Mouse (Mus musculus) heart, embryonic 15.5 days (tissue): Measurements from ENCODE around the gene Plaur. TPM values are rescaled to one million over a fixed set of nuclear protein-coding genes. Genes with fewer than 3 reads are reported as not detected.
A peak's percentile ranks its signal among the peaks of the same experiment; 100 is the strongest.
"Not testable (repeated sequence)": the region's sequence is repeated elsewhere in the genome, so short reads cannot be mapped to it uniquely, and the experiment has no call there.

Source experiments
- ATAC-seq: fragments of 200-750 bp; cut with Nextera tagmentation; replicated peaks from 2 replicates; pipeline ENCODE4 v1.8.0; 2017; ENCODE audit warnings: low read depth, moderate TSS enrichment; ENCODE audit not compliant: insufficient number of reproducible peaks, insufficient read depth, low FRiP score
- H3K27ac ChIP-seq: fragments of 300-500 bp; sonication (generic); 2 replicates; pipeline ENCODE4 v1.5.1; 2015; ENCODE audit warnings: mild to moderate bottlenecking, inconsistent platforms
- H3K27me3 ChIP-seq: fragments of 300-500 bp; sonication (generic); 2 replicates; pipeline ENCODE4 v1.6.1; 2015; ENCODE audit warnings: inconsistent platforms
- H3K36me3 ChIP-seq: fragments of 300-500 bp; sonication (generic); 2 replicates; pipeline ENCODE4 v1.6.1; 2015; ENCODE audit warnings: mild to moderate bottlenecking, inconsistent platforms
- H3K4me1 ChIP-seq: fragments of 300-500 bp; sonication (generic); replicated peaks from 2 replicates; pipeline ENCODE4 v1.6.1; 2015; ENCODE audit warnings: inconsistent platforms
- H3K4me2 ChIP-seq: fragments of 300-500 bp; sonication (generic); 2 replicates; pipeline ENCODE4 v1.6.1; 2015; ENCODE audit warnings: inconsistent platforms, mild to moderate bottlenecking, moderate library complexity
- H3K4me3 ChIP-seq: fragments of 300-500 bp; sonication (generic); 2 replicates; pipeline ENCODE4 v1.5.1; 2015; ENCODE audit warnings: mild to moderate bottlenecking, inconsistent platforms
- H3K9ac ChIP-seq: fragments of 300-500 bp; sonication (generic); 2 replicates; pipeline ENCODE4 v1.6.1; 2015; ENCODE audit warnings: mild to moderate bottlenecking, inconsistent platforms
- H3K9me3 ChIP-seq: fragments of 300-500 bp; sonication (generic); replicated peaks from 2 replicates; pipeline ENCODE4 v1.6.1; 2016; ENCODE audit warnings: inconsistent platforms
- WGBS: fragments of 180-500 bp; shearing (Covaris S2); methylation state at CpG from one replicate; pipeline ENCODE4 v1.1.7; 2015; ENCODE audit warnings: mixed read lengths; 5-methylcytosine and 5-hydroxymethylcytosine counted together
- polyA plus RNA-seq: library from polyadenylated mRNA; unstranded; fragments of >200 nt; fragmentation: Nextera tagmentation; extraction: Ambion mirVana; gene quantifications from 2 replicates; pipeline ENCODE4 v1.2.1, GENCODE M21; 2015

Gene Plaur
- polyA plus RNA-seq, 1 experiment from 2014 or later, result 8.2 TPM

DNA sequence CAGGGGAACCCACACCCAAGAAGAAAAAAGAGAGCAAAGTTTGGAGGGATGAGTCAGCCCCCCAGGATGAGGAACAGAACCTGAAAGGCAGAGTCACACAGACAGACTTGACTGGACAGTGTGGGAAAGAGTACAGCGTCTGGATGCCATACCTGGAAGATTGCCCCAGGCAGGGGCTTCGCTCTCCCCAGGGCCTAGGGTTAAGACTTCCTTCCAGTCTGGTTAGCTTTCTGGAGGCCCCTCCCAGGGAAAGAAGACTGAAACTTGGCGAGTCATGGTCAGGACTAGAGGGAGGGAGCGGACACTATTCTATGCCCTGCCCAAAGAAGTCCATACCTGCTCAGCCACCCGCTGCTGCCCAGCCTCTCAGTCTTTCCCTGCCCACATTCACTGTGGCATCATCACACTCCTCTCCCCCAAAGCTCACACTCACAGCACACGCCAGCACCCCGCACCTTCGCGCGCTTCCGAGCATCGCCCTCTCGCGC is 18.7 kb downstream of the Plaur start:
- WGBS, result 11% methylated on average over 14 of the region's 14 CpGs
- Histone ChIP-seq H3K9ac (no peak overlapping the region), H3K27me3 (peaks cover 69% of the 10 kb centered on the region), H3K27ac (no peak overlapping the region), H3K9me3 (no peaks in the 10 kb centered on the region), H3K4me3 (peak overlapping the region; percentile 62), H3K4me1 (peaks cover 14% of the 10 kb centered on the region), H3K4me2 (peak overlapping the region; percentile 91), H3K36me3 (no peaks in the 10 kb centered on the region)
- 0 out of 2 replicates have a peak, but pooled peaks have one; percentile 3 for ATAC-seq

DNA sequence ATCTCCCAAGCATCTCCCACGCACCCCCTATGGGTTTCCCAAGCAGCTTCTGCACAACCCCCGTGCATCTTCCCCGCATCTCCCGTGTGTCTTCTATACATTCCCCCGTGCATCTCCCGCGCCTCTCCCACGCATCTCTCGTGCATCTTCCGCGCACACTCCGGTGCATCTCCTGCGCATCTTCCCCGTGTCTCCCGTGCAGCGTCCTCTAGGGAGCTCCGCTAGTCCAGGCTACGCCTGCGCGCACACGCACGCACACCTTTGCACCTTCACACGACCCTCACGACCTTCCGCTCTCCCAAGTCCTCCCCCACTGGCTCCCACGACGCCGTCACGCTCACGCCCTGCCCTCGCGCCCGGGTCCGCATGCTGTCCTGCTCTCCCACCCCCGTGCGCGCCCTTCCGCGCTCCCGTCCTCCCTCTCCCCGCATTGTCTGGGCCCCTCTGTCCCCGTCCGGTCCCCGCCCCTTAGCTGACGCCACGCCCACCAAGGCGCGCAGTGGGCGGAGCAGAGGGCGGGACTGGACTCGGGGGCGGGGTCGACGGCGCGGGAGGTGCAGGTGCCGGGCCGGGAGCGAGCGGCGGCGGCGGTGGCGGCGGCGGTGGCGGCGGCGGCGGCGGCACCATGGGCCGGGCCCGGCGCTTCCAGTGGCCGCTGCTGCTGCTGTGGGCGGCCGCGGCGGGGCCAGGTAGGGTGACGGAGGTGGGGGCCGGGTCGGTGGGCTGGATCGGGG is 19.4 kb downstream of the Plaur start, which contains the start of gene Cadm4:
Cadm4 (plus strand) TSS at position 550 of the 734 bp plus-strand sequence.
- peak within 1 kb of the TSS; percentile 62 for H3K4me3 ChIP-seq
- H3K27ac ChIP-seq, result no peak within 1 kb of the TSS
- H3K4me2 ChIP-seq, result peak within 1 kb of the TSS; percentile 91
- no peaks in the 10 kb centered on the region for H3K36me3 ChIP-seq
- peaks cover 69% of the 10 kb centered on the region for H3K27me3 ChIP-seq
- H3K9me3 ChIP-seq, result no peaks in the 10 kb centered on the region
- ATAC-seq, result peak; percentile 77
- under 1% methylated on average over 78 of the region's 83 CpGs for WGBS
- H3K4me1 ChIP-seq, result peaks cover 14% of the 10 kb centered on the region
- H3K9ac ChIP-seq, result peak within 1 kb of the TSS; percentile 58

DNA sequence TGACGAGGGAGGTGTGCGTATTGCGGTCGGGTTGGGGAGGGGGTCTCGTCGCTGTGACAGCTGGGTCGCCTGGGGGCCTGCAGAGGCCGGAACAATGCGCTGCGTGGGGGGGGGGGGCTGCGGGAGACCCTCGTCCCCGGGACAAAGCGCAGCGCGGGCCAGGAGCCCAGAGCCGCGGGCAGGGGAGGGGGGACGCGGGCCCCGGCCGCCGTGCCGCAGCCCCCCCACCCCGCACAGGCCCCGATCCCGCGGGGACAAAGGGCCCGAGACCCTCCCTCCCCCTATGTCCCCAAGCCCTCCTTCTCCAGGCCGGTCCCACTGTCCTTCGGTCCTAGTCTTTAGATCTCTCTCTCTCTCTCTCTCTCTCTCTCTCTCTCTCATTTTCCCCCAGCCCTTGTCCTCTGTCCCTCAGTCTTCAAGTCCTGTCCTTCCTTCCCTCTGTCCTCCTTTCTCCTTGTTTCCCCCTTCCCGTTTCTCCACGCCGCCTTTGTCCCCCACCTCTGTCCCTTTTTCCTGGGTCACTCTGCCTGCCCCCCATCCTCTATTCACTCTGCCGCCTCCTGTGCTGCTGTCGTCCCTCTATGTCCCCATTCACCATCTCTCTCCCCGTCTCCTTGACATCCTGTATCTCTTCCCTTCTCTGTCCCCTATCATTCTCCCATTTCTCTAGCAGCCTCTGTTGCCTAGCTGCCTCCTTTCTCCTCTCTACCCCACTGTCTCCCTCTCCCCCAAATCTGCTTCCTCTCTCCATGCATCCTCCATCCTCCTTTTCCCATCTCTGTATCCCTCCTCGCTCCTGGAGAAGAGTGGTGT is 20.1 kb downstream of the Plaur start:
- ATAC-seq, result 0 out of 2 replicates have a peak, but pooled peaks have one; percentile 8
- 2% methylated on average over 27 of the region's 38 CpGs for WGBS
- peaks cover 69% of the 10 kb centered on the region for H3K27me3 ChIP-seq

DNA sequence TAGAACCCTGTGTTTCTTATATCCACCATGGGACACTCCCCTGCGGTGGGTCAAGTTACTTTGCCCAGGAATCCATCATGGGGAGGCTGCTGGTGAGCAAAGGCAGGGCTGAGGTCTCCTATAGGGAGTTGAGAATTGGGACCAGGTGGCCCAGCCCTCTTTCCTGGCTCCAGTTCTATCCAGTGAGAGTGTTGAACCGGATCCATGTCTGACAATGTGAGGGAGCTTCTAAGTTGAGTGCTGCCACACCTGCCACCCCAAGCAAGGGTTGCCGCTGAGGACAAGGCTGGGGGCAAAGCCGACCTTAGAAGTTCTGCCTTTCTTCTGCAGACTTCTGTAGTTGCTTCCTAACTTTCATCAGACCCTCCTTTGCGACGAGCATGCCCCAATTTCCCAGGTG is 21.0 kb downstream of the Plaur start:
- H3K9me3 ChIP-seq, H3K27ac ChIP-seq, H3K4me3 ChIP-seq, H3K36me3 ChIP-seq, H3K4me2 ChIP-seq, ATAC-seq, H3K9ac ChIP-seq: not testable (repeated sequence)
- peaks cover 14% of the 10 kb centered on the region for H3K4me1 ChIP-seq
- peaks cover 69% of the 10 kb centered on the region for H3K27me3 ChIP-seq
- WGBS, result 47% methylated on average over 6 of the region's 6 CpGs

More for the DNA sequence above, 20.1 kb downstream of the Plaur start:
- H3K4me3 ChIP-seq, result peak overlapping the region; percentile 62
- H3K36me3 ChIP-seq, result no peaks in the 10 kb centered on the region
- peak overlapping the region; percentile 91 for H3K4me2 ChIP-seq
- H3K9ac ChIP-seq, result peak overlapping the region; percentile 58
- H3K9me3 ChIP-seq, result no peaks in the 10 kb centered on the region
- H3K4me1 ChIP-seq, result peaks cover 14% of the 10 kb centered on the region
- H3K27ac ChIP-seq, result no peak overlapping the region

DNA sequence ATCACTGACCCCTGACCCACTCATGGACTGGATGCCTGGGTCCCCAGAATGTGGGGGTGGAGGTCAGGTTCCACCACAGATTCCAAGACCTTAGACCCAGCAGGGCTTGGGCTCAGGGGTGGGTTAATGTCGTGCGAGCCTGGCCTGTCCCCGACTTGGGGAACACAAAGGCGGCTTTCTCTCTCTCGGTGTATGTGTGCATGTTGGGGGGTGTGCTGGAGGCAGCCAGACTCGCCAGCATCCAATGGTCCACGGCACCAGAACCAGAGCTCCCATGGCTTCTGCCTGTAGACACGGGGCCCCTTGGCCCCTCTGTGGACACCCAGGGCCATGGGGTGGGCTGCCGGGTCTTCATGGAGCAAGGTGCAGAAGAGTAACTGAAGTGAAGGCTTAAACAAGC is 23.2 kb downstream of the Plaur start:
- Histone ChIP-seq H3K27me3 (peaks cover 48% of the 10 kb centered on the region), H3K9ac (no peak overlapping the region), H3K4me3 (no peak overlapping the region), H3K36me3 (no peaks in the 10 kb centered on the region), H3K4me2 (no peak overlapping the region), H3K27ac (no peak overlapping the region), H3K9me3 (no peaks in the 10 kb centered on the region), H3K4me1 (peaks cover 14% of the 10 kb centered on the region)
- ATAC-seq, result no peak
- 76% methylated on average over 9 of the region's 9 CpGs for WGBS

DNA sequence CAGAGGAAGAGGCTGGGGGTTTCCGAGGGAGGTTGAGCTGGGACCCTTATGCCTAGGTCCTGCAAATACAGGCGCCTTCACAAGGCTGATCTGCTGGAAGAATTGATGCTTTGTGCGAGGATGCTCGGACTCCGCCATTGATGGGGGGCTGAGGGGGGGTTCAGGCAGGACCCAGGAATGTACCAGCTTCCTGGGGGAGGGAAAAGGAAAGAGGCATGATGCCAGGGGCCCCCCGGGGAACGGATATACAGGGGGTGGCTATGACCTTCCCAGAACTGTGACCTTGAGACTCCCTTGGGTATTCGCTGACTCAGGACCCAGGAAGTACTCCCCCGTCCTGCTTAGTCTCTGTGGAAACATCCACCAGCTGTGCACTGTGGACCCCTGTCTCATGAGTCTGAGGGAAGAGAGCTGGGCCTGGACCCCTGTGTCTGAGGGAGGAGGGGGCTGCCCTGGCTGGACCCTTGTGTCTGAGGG is 24.4 kb downstream of the Plaur start:
- no peak overlapping the region for H3K4me3 ChIP-seq
- ATAC-seq, result no peak
- no peak overlapping the region for H3K9ac ChIP-seq
- no peak overlapping the region for H3K4me2 ChIP-seq
- H3K27me3 ChIP-seq, result peaks cover 36% of the 10 kb centered on the region
- 56% methylated on average over 9 of the region's 9 CpGs for WGBS
- H3K36me3 ChIP-seq, result no peaks in the 10 kb centered on the region
- peaks cover 5% of the 10 kb centered on the region; the same call in 1 of the 2 replicates for H3K4me1 ChIP-seq
- no peak overlapping the region for H3K27ac ChIP-seq
- no peaks in the 10 kb centered on the region for H3K9me3 ChIP-seq

DNA sequence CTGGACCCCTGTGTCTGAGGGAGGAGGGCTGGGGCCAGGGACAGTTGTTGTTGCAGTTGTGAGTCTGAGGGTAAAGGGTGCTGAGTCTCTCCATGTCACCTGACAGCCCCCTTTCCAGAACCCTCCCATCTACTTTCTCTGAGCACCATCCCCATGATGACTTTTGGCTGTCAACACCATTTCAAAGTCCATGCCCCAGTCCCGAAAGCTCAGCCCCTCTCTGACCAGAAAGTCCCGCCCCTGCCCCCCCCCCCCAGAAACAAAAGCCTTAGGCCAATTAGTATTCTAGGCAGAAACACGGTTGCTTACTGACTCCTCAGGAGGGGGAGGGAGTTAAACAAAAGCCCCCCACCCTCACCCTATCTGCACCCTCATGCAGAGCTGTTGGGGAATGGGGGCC is 25.1 kb downstream of the Plaur start:
- no peaks in the 10 kb centered on the region for H3K9me3 ChIP-seq
- H3K4me3 ChIP-seq, result no peak overlapping the region
- H3K9ac ChIP-seq, result no peak overlapping the region
- no peak overlapping the region for H3K27ac ChIP-seq
- ATAC-seq, result no peak
- WGBS, result 41% methylated on average over 3 of the region's 3 CpGs
- peaks cover under 1% of the 10 kb centered on the region; the same call in 1 of the 2 replicates for H3K4me1 ChIP-seq
- H3K4me2 ChIP-seq, result no peak overlapping the region
- no peaks in the 10 kb centered on the region for H3K36me3 ChIP-seq
- H3K27me3 ChIP-seq, result peaks cover 29% of the 10 kb centered on the region

DNA sequence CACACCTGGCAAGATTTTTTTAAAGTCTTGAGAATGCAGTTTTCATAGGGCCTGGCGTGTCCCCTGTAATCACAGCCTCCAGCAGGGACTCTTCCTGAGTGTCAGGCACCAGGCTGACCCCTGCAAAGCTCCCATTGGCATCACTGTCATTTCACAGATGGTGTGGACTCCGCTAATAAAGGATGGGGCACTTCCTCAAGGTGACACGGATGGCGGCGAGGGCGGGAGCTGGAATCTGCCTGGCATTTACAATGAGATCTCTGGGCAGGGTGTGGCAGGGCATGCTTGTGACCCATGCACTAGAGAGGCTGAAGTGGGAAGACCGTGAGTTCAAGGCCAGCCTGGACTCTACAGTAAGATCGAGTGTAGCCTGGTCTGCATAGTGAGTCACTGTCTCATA is 26.0 kb downstream of the Plaur start:
- no peak overlapping the region for H3K9ac ChIP-seq
- WGBS, result 77% methylated on average over 8 of the region's 8 CpGs
- no peak overlapping the region for H3K4me3 ChIP-seq
- H3K4me1 ChIP-seq, result no peaks in the 10 kb centered on the region
- no peak overlapping the region for H3K27ac ChIP-seq
- no peaks in the 10 kb centered on the region for H3K9me3 ChIP-seq
- H3K27me3 ChIP-seq, result peaks cover 22% of the 10 kb centered on the region
- no peak overlapping the region for H3K4me2 ChIP-seq
- H3K36me3 ChIP-seq, result no peaks in the 10 kb centered on the region
- no peak for ATAC-seq

DNA sequence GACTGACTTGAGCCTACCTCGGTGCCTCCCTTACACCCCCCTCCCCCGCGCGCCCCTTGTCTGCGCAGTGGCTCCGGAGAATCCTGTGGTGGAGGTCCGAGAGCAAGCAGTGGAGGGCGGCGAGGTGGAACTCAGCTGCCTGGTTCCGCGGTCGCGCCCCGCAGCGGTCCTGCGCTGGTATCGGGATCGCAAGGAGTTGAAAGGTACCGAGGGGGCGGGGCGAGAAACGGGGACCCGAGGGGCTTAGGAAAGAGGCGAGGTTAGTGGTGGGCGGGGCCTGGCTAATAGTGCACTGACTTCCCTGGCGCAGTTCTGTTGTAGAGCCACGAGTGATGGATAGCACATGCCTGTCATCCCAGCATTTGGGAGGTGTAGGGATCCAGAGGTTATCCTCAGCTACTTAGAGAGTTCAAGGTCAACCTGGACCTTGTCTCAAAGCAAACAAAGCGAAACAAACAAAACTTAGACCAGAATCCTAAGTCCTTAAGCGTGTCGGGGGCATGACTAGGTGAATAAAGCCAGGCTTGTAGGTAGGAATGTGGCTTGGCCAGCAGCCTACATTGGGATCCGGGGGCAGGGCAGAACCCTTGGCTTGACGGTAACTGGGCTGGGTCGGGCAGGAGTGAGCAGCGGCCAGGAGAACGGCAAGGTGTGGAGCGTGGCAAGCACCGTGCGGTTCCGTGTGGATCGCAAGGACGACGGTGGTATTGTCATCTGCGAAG is 37.7 kb downstream of the Plaur start:
- H3K4me2 ChIP-seq, result peak overlapping the region; percentile 64
- peak overlapping the region; percentile 41 for H3K4me3 ChIP-seq
- no peaks in the 10 kb centered on the region for H3K36me3 ChIP-seq
- H3K27me3 ChIP-seq, result peaks cover 58% of the 10 kb centered on the region
- H3K4me1 ChIP-seq, result peaks cover 25% of the 10 kb centered on the region
- no peak overlapping the region for H3K9ac ChIP-seq
- peak; percentile 23; the same call in 1 of the 2 replicates for ATAC-seq
- no peaks in the 10 kb centered on the region for H3K9me3 ChIP-seq
- H3K27ac ChIP-seq, result no peak overlapping the region
- 8% methylated on average over 43 of the region's 43 CpGs for WGBS

DNA sequence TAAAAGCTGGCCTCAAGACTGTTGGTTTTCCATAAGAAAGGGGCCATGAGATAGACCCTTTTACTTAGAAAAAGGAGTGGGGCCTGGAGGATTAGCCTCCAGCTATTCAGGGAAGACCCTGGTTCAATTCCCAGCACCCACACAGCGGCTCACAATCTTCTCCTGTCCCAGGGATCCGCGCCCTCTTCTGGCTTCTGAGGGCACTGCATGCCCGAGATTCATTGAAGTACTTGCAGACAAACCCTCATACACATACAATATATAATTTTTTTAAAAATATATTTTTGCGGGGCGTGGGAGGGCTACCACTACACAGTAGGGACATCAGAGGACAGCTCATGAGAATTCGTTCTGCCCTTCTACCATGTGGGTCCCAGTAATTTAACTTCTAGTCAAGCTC is 38.6 kb downstream of the Plaur start:
- Histone ChIP-seq H3K27ac (no peak overlapping the region), H3K4me3 (no peak overlapping the region), H3K9ac (no peak overlapping the region), H3K4me1 (peaks cover 32% of the 10 kb centered on the region), H3K27me3 (peaks cover 58% of the 10 kb centered on the region), H3K9me3 (no peaks in the 10 kb centered on the region), H3K36me3 (no peaks in the 10 kb centered on the region), H3K4me2 (no peak overlapping the region)
- 28% methylated on average over 7 of the region's 7 CpGs for WGBS
- ATAC-seq, result no peak

DNA sequence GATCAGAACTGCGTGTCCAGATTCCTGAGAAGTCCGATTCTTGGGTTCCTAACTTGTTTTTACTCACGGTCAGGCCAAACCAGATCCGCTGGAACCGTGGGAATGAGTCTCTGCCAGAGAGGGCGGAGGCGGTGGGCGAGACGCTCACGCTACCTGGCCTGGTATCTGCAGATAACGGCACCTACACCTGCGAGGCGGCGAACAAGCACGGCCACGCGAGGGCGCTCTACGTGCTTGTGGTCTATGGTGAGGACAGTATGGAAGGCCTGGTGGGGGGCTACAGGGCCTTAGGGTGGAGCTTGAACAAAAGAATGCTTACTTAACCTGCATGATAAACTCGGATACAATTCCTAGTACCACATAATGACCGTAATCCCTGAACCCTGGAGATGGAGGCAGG is 39.2 kb downstream of the Plaur start:
- no peak overlapping the region for H3K4me2 ChIP-seq
- no peaks in the 10 kb centered on the region for H3K9me3 ChIP-seq
- H3K4me1 ChIP-seq, result peaks cover 37% of the 10 kb centered on the region
- no peak overlapping the region for H3K9ac ChIP-seq
- H3K27me3 ChIP-seq, result peaks cover 58% of the 10 kb centered on the region
- H3K4me3 ChIP-seq, result no peak overlapping the region
- ATAC-seq, result no peak
- WGBS, result 32% methylated on average over 21 of the region's 21 CpGs
- H3K27ac ChIP-seq, result no peak overlapping the region
- H3K36me3 ChIP-seq, result no peaks in the 10 kb centered on the region
